Mouse (Mus musculus) olfactory bulb, adult 2 months (tissue): ENCODE measurements around the gene Gm5799.
"Not testable (repeated sequence)": the region's sequence is repeated elsewhere in the genome, so short reads cannot be mapped to it uniquely, and the experiment has no call there.

ENCODE experiments used
- CTCF ChIP-seq: fragments of 200-500 bp; IDR thresholded peaks from 2 replicates; pipeline ENCODE4 v1.5.1; 2012; ENCODE audit warnings: low read depth, mild to moderate bottlenecking, low read length, moderate library complexity; ENCODE audit not compliant: insufficient read depth
- POLR2A ChIP-seq: fragments of 200-500 bp; IDR thresholded peaks from 2 replicates; pipeline ENCODE4 v1.6.1; 2012; ENCODE audit warnings: mild to moderate bottlenecking, low read depth, low read length, moderate library complexity; ENCODE audit not compliant: insufficient read depth

DNA sequence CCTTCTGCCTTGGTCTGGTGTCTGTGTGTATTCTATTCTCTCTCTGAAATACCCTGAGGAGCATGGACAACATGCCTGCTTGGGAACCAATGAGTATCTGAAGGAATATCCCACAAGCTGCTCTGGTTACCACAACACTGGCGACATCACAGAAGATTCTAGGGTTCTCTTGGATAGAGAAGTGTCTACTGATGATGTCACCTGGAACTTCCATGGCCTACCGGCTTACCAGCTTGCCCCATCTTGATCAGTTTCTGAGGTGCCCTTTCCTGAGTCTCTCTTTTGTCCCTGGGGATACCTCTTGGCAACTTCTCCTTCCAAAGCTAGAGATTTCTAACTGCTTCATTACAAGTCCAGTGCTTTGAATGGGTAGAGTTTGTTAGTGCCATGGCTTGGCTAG, 35.7 kb downstream of the Gm5799 start, which contains the start of gene Gm17654:
- not testable (repeated sequence) for TF ChIP-seq CTCF, POLR2A
